Mouse (Mus musculus) B cell, adult 67 days (primary cell): Measurements from ENCODE around the gene Olfr889. TPM values are rescaled to one million over a fixed set of nuclear protein-coding genes. Genes with fewer than 3 reads are reported as not detected.

Experiments
- total RNA-seq, 2 experiments: library from RNA; stranded (reverse); gene quantifications; 4 replicates each; pipeline ENCODE4 v1.2.4; 2023

The Olfr889 gene
- total RNA-seq, result under 1 TPM in 1 of 2 experiments, not detected in 1; 0.12 TPM

GRCm38 (mm10) chr9:38114898-38115297, at the start of gene Olfr889:
Olfr889 (plus strand) TSS chr9:38115198.

DNA sequence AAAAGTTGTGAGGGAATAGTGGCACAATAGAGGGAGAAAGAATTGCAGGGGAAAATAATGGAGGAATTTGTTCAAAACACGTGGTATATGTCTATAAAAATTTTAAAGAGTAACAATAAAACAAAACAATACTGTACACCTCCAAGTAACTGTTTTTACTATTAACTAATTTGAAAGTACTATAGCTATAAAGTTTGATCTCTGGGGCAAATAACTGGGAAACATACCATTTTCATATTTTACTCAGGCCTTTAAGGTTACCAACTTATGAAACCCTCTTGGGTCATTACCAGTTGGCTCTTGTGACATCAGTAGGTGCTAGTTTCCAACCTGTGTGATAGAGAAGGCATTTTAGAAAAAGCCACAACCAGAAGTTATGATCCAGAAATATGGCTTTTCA, 31.2 kb upstream of the Olfr889 start, which contains the start of gene Olfr887:
Gene Olfr887 (plus strand): TSS at position 301 of the 400 bp plus-strand sequence.

GRCm38 (mm10) chr9:38107828-38108227, 7.2 kb upstream of the Olfr889 start, which contains the start of gene Olfr888:
Olfr888 (plus strand) TSS chr9:38108128.

GRCm38 (mm10) chr9:38142217-38142616, 27.2 kb downstream of the Olfr889 start, which contains the start of gene Olfr890:
Olfr890 (plus strand) TSS chr9:38142517.

Other genes starting within 250 kb of the Olfr889 start
- gene Olfr145, start 218.5 kb upstream of the Olfr889 start, total RNA-seq, result not detected
- gene Olfr878, start 197.4 kb upstream of the Olfr889 start, total RNA-seq, result not detected
- gene Olfr881, start 123.4 kb upstream of the Olfr889 start, total RNA-seq, result not detected
- gene Olfr883, start 89.4 kb upstream of the Olfr889 start, total RNA-seq, result not detected
- gene Olfr884, start 68.6 kb upstream of the Olfr889 start, total RNA-seq, result not detected
- not detected for gene Olfr885, start 53.9 kb upstream of the Olfr889 start, total RNA-seq
- not detected for gene Olfr887, start 31.1 kb upstream of the Olfr889 start, total RNA-seq
- not detected for gene Olfr888, start 7.1 kb upstream of the Olfr889 start, total RNA-seq
- not detected for gene Olfr890, start 27.3 kb downstream of the Olfr889 start, total RNA-seq
- gene Olfr891, start 65.6 kb downstream of the Olfr889 start, total RNA-seq, result not detected
- gene Olfr893, start 93.2 kb downstream of the Olfr889 start, total RNA-seq, result not detected
- not detected for gene Olfr894, start 102.9 kb downstream of the Olfr889 start, total RNA-seq
- not detected for gene Olfr143, start 137.6 kb downstream of the Olfr889 start, total RNA-seq
- gene Olfr895, start 152.7 kb downstream of the Olfr889 start, total RNA-seq, result not detected
- gene Olfr896-ps1, start 175.9 kb downstream of the Olfr889 start, total RNA-seq, result not detected
- gene Olfr25, start 213.9 kb downstream of the Olfr889 start, total RNA-seq, result not detected
- not detected for gene Olfr898, start 233.2 kb downstream of the Olfr889 start, total RNA-seq